Mouse (Mus musculus): ENCODE measurements around the gene Psma4. TPM values are rescaled to one million over a fixed set of nuclear protein-coding genes. Genes with fewer than 3 reads are reported as not detected.
A peak's percentile ranks its signal among the peaks of the same experiment; 100 is the strongest.

The Psma4 gene
- 333 and 338 TPM in 2 replicates for polyA plus RNA-seq (2016; fragmentation: Nextera tagmentation; extraction: Ambion mirVana)

DNA sequence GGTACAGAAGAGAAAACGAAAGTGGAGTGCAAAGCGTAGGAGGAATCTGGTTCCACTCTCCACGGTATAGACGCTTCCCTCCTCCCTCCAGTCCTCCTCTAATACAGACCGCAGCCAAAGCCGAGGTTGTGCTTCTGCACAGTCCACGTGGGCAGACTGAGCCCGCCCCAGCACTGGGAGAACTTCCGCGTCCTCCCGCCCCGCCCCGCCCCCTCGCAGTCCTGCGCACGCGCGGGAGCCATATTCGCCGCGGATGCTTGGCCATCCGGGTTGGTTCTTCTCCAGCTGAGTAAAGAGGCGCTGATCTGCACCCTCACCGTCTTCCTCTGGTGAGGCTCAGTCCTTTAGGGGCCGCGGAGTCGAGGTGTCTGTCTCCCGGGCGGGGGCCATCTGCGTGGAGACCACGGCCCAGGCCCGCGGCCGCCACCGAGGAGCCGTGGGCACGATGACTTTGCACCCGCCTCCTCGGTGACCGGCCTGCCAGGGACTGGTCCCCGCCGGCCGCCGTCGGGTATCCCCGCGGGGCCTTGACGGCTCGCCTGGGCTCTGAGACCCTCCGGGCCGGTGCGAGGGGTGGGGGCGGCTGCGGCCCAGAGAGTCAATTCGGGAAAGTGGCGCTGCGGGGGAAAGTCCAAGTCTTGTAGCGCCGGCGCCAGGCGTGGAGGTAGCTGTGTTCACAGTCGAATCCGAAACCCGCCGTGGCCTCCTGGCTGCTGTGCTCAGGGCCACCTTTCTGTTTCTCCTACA, at the start of gene Psma4, which contains the start of gene AY074887:
Gene Psma4, plus strand, starts transcription at position 216 of the 747 bp plus-strand sequence.
Gene AY074887, minus strand, starts transcription at position 424 of the 747 bp plus-strand sequence.
- Histone ChIP-seq H3K4me3 (peak within 1 kb of the TSS; percentile 95), H3K27ac (replicated peaks) (peak within 1 kb of the TSS; percentile 93), H3K27me3 (replicated peaks; ENCODE audit: low read depth, poor library complexity, severe bottlenecking) (no peaks in the 10 kb centered on the region), H3K36me3 (replicated peaks) (peaks cover 38% of the 10 kb centered on the region), H3K4me1 (peaks cover 14% of the 10 kb centered on the region), H3K9me3 (no peaks in the 10 kb centered on the region)
- peak; percentile 98 for DNase-seq (ENCODE audit: low spot score)
- under 1% methylated on average over 65 of the region's 65 CpGs for WGBS

DNA sequence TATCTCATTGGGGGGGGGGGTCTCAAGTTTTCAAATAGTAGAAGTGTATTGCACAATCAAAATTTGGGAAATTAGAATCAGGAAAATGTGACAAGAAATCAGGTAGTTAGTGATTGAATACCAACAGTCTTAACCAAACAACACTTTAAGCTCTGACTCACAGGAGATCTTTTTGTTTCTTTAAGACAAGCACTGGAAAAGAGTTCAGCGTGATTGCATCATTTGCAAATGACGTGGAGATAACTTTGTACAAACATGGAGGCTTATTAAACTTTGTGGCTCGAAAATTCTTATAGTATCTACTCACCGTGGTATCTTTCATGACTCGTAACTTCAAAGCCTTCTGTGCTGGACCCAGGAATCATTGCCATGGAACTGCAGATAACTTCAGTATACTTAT, 41.1 kb upstream of the Psma4 start:
- DNase-seq (ENCODE audit: low spot score) = no peak
- Histone ChIP-seq H3K9me3 (no peaks in the 10 kb centered on the region), H3K27me3 (replicated peaks; ENCODE audit: low read depth, poor library complexity, severe bottlenecking) (no peaks in the 10 kb centered on the region), H3K27ac (replicated peaks) (no peak overlapping the region), H3K4me3 (no peak overlapping the region), H3K4me1 (no peaks in the 10 kb centered on the region), H3K36me3 (replicated peaks) (peaks cover 75% of the 10 kb centered on the region)
- WGBS = 90% methylated on average over 5 of the region's 5 CpGs

DNA sequence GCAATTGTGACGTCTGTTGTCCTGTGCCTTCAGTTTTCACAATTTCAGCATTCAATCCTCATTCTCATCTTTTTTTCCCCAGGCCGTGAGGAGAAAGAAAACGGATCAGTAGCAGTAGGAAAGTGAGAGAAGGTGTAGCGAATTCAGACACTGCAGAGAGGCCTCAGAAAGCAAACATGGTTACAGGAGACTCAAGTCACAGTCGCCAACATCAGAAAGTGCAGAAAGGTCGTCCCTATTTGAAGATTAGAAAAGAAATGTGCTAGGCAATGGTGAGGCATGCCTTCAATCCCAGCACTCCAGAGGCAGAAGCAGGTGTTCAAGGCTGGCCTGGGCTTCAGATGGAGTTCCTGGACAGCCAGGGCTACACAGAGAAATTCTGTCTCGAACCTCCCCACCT, 35.0 kb upstream of the Psma4 start:
- DNase-seq (ENCODE audit: low spot score) = no peak
- no peaks in the 10 kb centered on the region for H3K27me3 ChIP-seq (replicated peaks; ENCODE audit: low read depth, poor library complexity, severe bottlenecking)
- WGBS = 65% methylated on average over 7 of the region's 7 CpGs
- no peak overlapping the region for H3K4me3 ChIP-seq
- no peak overlapping the region for H3K27ac ChIP-seq (replicated peaks)
- no peaks in the 10 kb centered on the region for H3K9me3 ChIP-seq
- H3K36me3 ChIP-seq (replicated peaks) = peaks cover 15% of the 10 kb centered on the region
- peaks cover 9% of the 10 kb centered on the region for H3K4me1 ChIP-seq

GRCm38 (mm10) chr9:54916401-54916800, 34.2 kb upstream of the Psma4 start:
- H3K27ac ChIP-seq (replicated peaks) = no peak overlapping the region
- no peak for DNase-seq (ENCODE audit: low spot score)
- H3K4me1 ChIP-seq = peaks cover 9% of the 10 kb centered on the region
- H3K4me3 ChIP-seq = peak overlapping the region; percentile 72
- H3K36me3 ChIP-seq (replicated peaks) = peaks cover 7% of the 10 kb centered on the region
- no peaks in the 10 kb centered on the region for H3K9me3 ChIP-seq
- WGBS = 68% methylated on average over 8 of the region's 8 CpGs
- no peaks in the 10 kb centered on the region for H3K27me3 ChIP-seq (replicated peaks; ENCODE audit: low read depth, poor library complexity, severe bottlenecking)

DNA sequence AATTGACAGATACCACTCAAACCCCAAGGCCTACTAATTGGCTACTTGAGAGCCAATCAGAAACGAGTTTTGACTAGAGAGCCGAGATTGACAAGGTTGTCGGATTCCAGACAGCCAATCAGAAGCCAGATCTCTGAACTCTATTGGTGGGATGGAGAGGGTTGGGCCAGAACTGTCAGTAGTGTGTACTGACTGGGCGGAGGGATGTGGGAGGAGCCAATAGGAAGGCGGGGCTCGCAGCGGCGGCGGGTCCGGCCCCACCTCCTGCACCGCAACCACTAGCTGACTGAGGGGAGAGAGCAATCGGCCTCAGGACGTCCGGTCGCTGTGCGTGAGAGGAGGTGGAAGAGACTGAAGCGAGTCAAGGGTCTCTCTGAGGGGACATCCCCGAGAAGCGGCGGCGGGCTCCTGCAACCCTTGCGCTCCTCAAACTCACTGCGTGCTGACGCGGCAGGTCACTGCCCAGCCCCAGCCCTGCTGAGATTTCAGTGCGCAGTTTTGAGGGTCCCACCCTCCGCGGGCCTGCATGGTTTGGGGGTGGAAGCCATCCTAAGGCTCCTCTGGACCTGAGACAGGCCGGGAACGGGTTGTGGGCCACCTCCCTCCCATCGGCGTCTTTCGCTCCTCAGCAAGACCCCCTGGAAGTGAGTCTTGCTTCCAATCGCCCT, 33.4 kb upstream of the Psma4 start, which contains the start of gene Hykk:
Gene Hykk, plus strand, starts transcription at position 274 of the 668 bp plus-strand sequence.
- peak; percentile 93 for DNase-seq (ENCODE audit: low spot score)
- no peaks in the 10 kb centered on the region for H3K27me3 ChIP-seq (replicated peaks; ENCODE audit: low read depth, poor library complexity, severe bottlenecking)
- H3K9me3 ChIP-seq = no peaks in the 10 kb centered on the region
- peak within 1 kb of the TSS; percentile 72 for H3K4me3 ChIP-seq
- peaks cover 2% of the 10 kb centered on the region for H3K36me3 ChIP-seq (replicated peaks)
- H3K4me1 ChIP-seq = peaks cover 9% of the 10 kb centered on the region
- WGBS = under 1% methylated on average over 34 of the region's 34 CpGs
- H3K27ac ChIP-seq (replicated peaks) = peak within 1 kb of the TSS; percentile 74

GRCm38 (mm10) chr9:54918191-54918590, 32.4 kb upstream of the Psma4 start:
- H3K4me3 ChIP-seq = peak overlapping the region; percentile 72; the same call in 1 of the 2 replicates
- no peak overlapping the region for H3K27ac ChIP-seq (replicated peaks)
- peaks cover 9% of the 10 kb centered on the region for H3K36me3 ChIP-seq (replicated peaks)
- no peak for DNase-seq (ENCODE audit: low spot score)
- peaks cover 5% of the 10 kb centered on the region; the same call in 1 of the 2 replicates for H3K9me3 ChIP-seq
- H3K4me1 ChIP-seq = peaks cover 9% of the 10 kb centered on the region
- WGBS = 77% methylated on average over 2 of the region's 2 CpGs
- no peaks in the 10 kb centered on the region for H3K27me3 ChIP-seq (replicated peaks; ENCODE audit: low read depth, poor library complexity, severe bottlenecking)

DNA sequence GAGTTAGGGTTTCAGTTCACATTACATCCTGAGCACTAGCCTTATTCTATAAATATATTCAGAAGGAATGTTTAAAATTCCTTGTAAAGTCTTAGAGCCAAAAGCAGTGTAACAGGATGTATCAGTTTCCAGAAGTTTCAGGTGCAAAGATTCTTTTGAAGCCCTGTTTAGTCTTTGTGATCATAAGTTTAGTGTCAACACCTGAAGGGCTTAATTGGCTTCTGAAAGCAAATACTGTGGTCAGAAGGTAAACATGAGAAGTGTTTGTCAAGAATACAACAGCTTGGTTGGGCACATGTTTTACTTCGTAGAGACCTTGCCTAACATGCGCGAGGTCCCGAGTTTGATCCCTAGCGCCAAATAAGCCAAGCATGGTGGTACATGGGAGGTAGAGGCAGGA, 31.8 kb upstream of the Psma4 start:
- H3K4me1 ChIP-seq = peaks cover 9% of the 10 kb centered on the region
- DNase-seq (ENCODE audit: low spot score) = no peak
- 95% methylated on average over 5 of the region's 5 CpGs for WGBS
- no peak overlapping the region for H3K4me3 ChIP-seq
- no peaks in the 10 kb centered on the region for H3K27me3 ChIP-seq (replicated peaks; ENCODE audit: low read depth, poor library complexity, severe bottlenecking)
- peaks cover 5% of the 10 kb centered on the region; the same call in 1 of the 2 replicates for H3K9me3 ChIP-seq
- H3K36me3 ChIP-seq (replicated peaks) = peaks cover 9% of the 10 kb centered on the region
- no peak overlapping the region for H3K27ac ChIP-seq (replicated peaks)

GRCm38 (mm10) chr9:54919946-54920345, 30.6 kb upstream of the Psma4 start:
- Histone ChIP-seq H3K36me3 (replicated peaks) (peaks cover 9% of the 10 kb centered on the region), H3K9me3 (peaks cover 5% of the 10 kb centered on the region; the same call in 1 of the 2 replicates), H3K4me1 (peaks cover 9% of the 10 kb centered on the region), H3K4me3 (no peak overlapping the region), H3K27me3 (replicated peaks; ENCODE audit: low read depth, poor library complexity, severe bottlenecking) (no peaks in the 10 kb centered on the region), H3K27ac (replicated peaks) (no peak overlapping the region)
- DNase-seq (ENCODE audit: low spot score) = no peak
- WGBS = 55% methylated on average over 4 of the region's 4 CpGs

DNA sequence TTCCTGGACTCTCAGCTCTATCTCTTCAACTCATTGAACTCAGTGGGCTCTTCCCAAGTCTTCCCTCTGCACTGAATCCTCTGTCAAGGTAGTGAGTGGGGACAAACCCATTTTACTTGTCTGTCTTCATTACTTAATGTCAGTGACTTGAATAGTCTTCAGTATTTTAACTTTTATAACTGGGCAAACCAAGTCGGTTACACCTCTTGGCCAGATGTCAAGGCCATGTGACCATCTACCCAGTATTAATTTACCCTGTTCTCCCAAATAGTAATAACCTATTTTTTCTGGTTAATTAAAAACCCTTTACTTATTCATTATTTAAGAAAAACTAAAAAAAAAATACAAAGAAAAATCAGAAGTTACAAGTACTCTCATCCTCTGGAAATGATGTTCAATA, 19.8 kb upstream of the Psma4 start:
- Histone ChIP-seq H3K27ac (replicated peaks) (no peak overlapping the region), H3K9me3 (no peaks in the 10 kb centered on the region), H3K4me3 (no peak overlapping the region), H3K27me3 (replicated peaks; ENCODE audit: low read depth, poor library complexity, severe bottlenecking) (no peaks in the 10 kb centered on the region), H3K36me3 (replicated peaks) (no peaks in the 10 kb centered on the region), H3K4me1 (no peaks in the 10 kb centered on the region)
- 89% methylated on average over 1 of the region's 1 CpGs for WGBS
- no peak for DNase-seq (ENCODE audit: low spot score)

- H3K27ac ChIP-seq (replicated peaks) = no peak overlapping the region
- H3K27me3 ChIP-seq (replicated peaks; ENCODE audit: low read depth, poor library complexity, severe bottlenecking) = no peaks in the 10 kb centered on the region
- H3K4me3 ChIP-seq = no peak overlapping the region
- 6% methylated on average over 1 of the region's 1 CpGs for WGBS
- no peak for DNase-seq (ENCODE audit: low spot score)
- H3K36me3 ChIP-seq (replicated peaks) = no peaks in the 10 kb centered on the region
- H3K4me1 ChIP-seq = no peaks in the 10 kb centered on the region
- H3K9me3 ChIP-seq = no peaks in the 10 kb centered on the region
Observed at GRCm38 (mm10) chr9:54931765-54932164, 18.8 kb upstream of the Psma4 start.

DNA sequence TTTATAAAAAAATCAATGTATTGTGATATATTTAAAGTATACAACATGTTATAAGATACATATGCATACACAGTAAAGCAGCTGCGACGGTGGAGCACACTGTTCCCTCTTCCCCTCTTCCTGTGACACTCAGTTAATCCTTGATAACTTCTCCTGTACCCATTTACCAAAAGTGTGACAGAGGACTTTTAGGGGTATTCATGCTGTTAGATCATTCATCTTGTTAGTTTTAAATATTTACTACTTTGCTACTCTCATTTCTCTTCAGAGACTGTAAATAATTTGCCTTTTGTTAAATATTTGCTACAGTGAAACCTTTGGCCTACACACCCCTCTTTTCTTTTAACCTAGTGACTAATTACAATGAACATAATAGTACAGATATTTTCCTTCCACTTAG, 18.2 kb upstream of the Psma4 start:
- H3K4me3 ChIP-seq = no peak overlapping the region
- no peaks in the 10 kb centered on the region for H3K4me1 ChIP-seq
- no peaks in the 10 kb centered on the region for H3K27me3 ChIP-seq (replicated peaks; ENCODE audit: low read depth, poor library complexity, severe bottlenecking)
- H3K9me3 ChIP-seq = no peaks in the 10 kb centered on the region
- no peak for DNase-seq (ENCODE audit: low spot score)
- H3K27ac ChIP-seq (replicated peaks) = no peak overlapping the region
- 69% methylated on average over 2 of the region's 2 CpGs for WGBS
- H3K36me3 ChIP-seq (replicated peaks) = no peaks in the 10 kb centered on the region

DNA sequence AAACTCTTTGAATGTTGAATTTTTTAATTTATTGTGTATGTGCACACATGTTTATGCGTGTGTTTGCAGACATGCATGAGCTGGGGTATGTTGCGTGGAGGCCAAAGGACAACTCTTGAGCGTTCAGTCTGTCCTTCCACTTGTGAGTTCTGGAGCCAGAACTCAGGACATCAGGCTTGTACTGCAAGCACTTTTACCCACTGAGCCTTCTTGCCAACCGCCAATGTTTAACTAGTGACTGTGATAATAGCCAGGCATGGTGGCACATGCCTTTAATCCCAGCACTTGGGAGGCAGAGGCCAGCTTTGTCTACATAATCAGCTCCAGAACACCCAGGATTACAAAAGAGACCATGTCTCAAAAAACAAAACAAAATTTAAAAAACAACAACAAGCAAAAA, 8.5 kb upstream of the Psma4 start:
- 91% methylated on average over 4 of the region's 4 CpGs for WGBS
- Histone ChIP-seq H3K9me3 (no peaks in the 10 kb centered on the region), H3K27ac (replicated peaks) (no peak overlapping the region), H3K27me3 (replicated peaks; ENCODE audit: low read depth, poor library complexity, severe bottlenecking) (no peaks in the 10 kb centered on the region), H3K4me1 (no peaks in the 10 kb centered on the region), H3K36me3 (replicated peaks) (peaks cover 9% of the 10 kb centered on the region; the same call in 1 of the 2 replicates), H3K4me3 (no peak overlapping the region)
- no peak for DNase-seq (ENCODE audit: low spot score)

GRCm38 (mm10) chr9:54944467-54944866, 6.1 kb upstream of the Psma4 start:
- Histone ChIP-seq H3K27me3 (replicated peaks; ENCODE audit: low read depth, poor library complexity, severe bottlenecking) (no peaks in the 10 kb centered on the region), H3K4me3 (no peak overlapping the region), H3K27ac (replicated peaks) (no peak overlapping the region), H3K36me3 (replicated peaks) (no peaks in the 10 kb centered on the region), H3K4me1 (no peaks in the 10 kb centered on the region), H3K9me3 (no peaks in the 10 kb centered on the region)
- 77% methylated on average over 2 of the region's 2 CpGs for WGBS
- no peak for DNase-seq (ENCODE audit: low spot score)

Measured in embryonic facial prominence, embryonic 10.5 days (tissue).